Mouse (Mus musculus) heart, embryonic 14.5 days (tissue): ENCODE results near the gene Rd3. TPM values are rescaled to one million over a fixed set of nuclear protein-coding genes. Genes with fewer than 3 reads are reported as not detected.

ENCODE experiments used
- ATAC-seq: fragments of 200-750 bp; cut with Nextera tagmentation; 2 replicates; pipeline ENCODE4 v1.8.0; 2017; ENCODE audit warnings: low read depth, moderate TSS enrichment; ENCODE audit not compliant: insufficient number of reproducible peaks, insufficient read depth, low FRiP score
- H3K27ac ChIP-seq, 2 experiments: fragments of 200-500 bp in 1 of 2; fragments of 300-500 bp in 1 of 2; sonication (generic) in 1 of 2; replicated peaks in 1 of 2; 2 replicates each; pipeline ENCODE4 v1.5.1; 2012 to 2014; ENCODE audit warnings: low read depth in 2 of 2, low read length in 2 of 2, control low read depth in 1 of 2, mild to moderate bottlenecking in 1 of 2, mixed read lengths in 1 of 2; ENCODE audit not compliant: control insufficient read depth in 1 of 2, insufficient read depth in 1 of 2
- H3K27me3 ChIP-seq: fragments of 300-500 bp; sonication (generic); 2 replicates; pipeline ENCODE4 v1.6.1; 2014; ENCODE audit warnings: mild to moderate bottlenecking, low read length, control low read depth; ENCODE audit not compliant: control insufficient read depth, insufficient read depth
- H3K36me3 ChIP-seq: fragments of 300-500 bp; sonication (generic); 2 replicates; pipeline ENCODE4 v1.6.1; 2014; ENCODE audit warnings: mild to moderate bottlenecking, control low read depth, low read length, mixed read lengths; ENCODE audit not compliant: control insufficient read depth, insufficient read depth
- H3K4me1 ChIP-seq, 2 experiments: fragments of 200-500 bp in 1 of 2; fragments of 300-500 bp in 1 of 2; sonication (generic) in 1 of 2; 2 replicates each; pipeline ENCODE4 v1.6.1; 2012 to 2014; ENCODE audit warnings: low read length in 2 of 2, control low read depth in 1 of 2, mixed read lengths in 1 of 2; ENCODE audit not compliant: control insufficient read depth in 2 of 2, insufficient read depth in 2 of 2
- H3K4me2 ChIP-seq: fragments of 300-500 bp; sonication (generic); 2 replicates; pipeline ENCODE4 v1.6.1; 2014; ENCODE audit warnings: mild to moderate bottlenecking, low read length
- H3K4me3 ChIP-seq, 2 experiments: fragments of 200-500 bp in 1 of 2; fragments of 300-500 bp in 1 of 2; sonication (generic) in 1 of 2; 2 replicates each; pipeline ENCODE4 v1.5.1; 2012 to 2014; ENCODE audit warnings: low read length in 2 of 2, mild to moderate bottlenecking in 2 of 2, control low read depth in 1 of 2, low read depth in 1 of 2, moderate library complexity in 1 of 2; ENCODE audit not compliant: control insufficient read depth in 1 of 2, insufficient read depth in 1 of 2
- H3K9ac ChIP-seq: fragments of 300-500 bp; sonication (generic); 2 replicates; pipeline ENCODE4 v1.6.1; 2014; ENCODE audit warnings: mild to moderate bottlenecking, low read length
- H3K9me3 ChIP-seq: fragments of 300-500 bp; sonication (generic); 2 replicates; pipeline ENCODE4 v1.6.1; 2016; ENCODE audit warnings: low read length, control low read depth; ENCODE audit not compliant: control insufficient read depth
- WGBS: fragments of 180-500 bp; shearing (Covaris S2); extraction: QIAGEN DNeasy Blood & Tissue Kit; methylation state at CpG from one replicate; pipeline ENCODE4 v1.1.7; 2014; 5-methylcytosine and 5-hydroxymethylcytosine counted together
- polyA plus RNA-seq: library from polyadenylated mRNA; unstranded; fragments of >200 nt; fragmentation: Nextera tagmentation; extraction: Ambion mirVana; gene quantifications from 2 replicates; pipeline ENCODE4 v1.2.1, GENCODE M21; 2014

The Rd3 gene
- 4.4 and 7.0 TPM in 2 replicates for polyA plus RNA-seq

- H3K4me3 ChIP-seq: no peak within 1 kb of the TSS
- 55% methylated on average over 5 of the region's 5 CpGs for WGBS
- ATAC-seq: no peak; the same call in 1 of the 2 replicates
- no peaks in the 10 kb centered on the region for H3K27me3 ChIP-seq
- H3K9ac ChIP-seq: no peak within 1 kb of the TSS
- H3K4me2 ChIP-seq: no peak within 1 kb of the TSS
- H3K4me1 ChIP-seq: peaks cover 42 to 47% of the 10 kb centered on the region in 2 experiments
- H3K27ac ChIP-seq: 0 out of 4 replicates have a peak within 1 kb of the TSS, but pooled peaks of 1 of the 2 experiments have one; percentile 12
- H3K36me3 ChIP-seq: no peaks in the 10 kb centered on the region
- H3K9me3 ChIP-seq: no peaks in the 10 kb centered on the region
Observed at GRCm38 (mm10) chr1:191977187-191977586, at the start of gene Rd3. Gene Rd3 (plus strand): TSS chr1:191977370.

GRCm38 (mm10) chr1:191928345-191928744 lies 48.8 kb upstream of the Rd3 start:
- Histone ChIP-seq H3K4me3 (no peak overlapping the region), H3K9ac (no peak overlapping the region)
- WGBS: 72% methylated on average over 7 of the region's 7 CpGs

GRCm38 (mm10) chr1:191929065-191929464 lies 48.1 kb upstream of the Rd3 start:
- H3K36me3 ChIP-seq: no peaks in the 10 kb centered on the region
- no peak overlapping the region for H3K4me3 ChIP-seq
- no peak overlapping the region for H3K4me2 ChIP-seq
- H3K27me3 ChIP-seq: no peaks in the 10 kb centered on the region
- 56% methylated on average over 8 of the region's 8 CpGs for WGBS
- peaks cover 3 to 5% of the 10 kb centered on the region in 2 experiments; a peak in 3 of 4 replicates for H3K4me1 ChIP-seq
- no peaks in the 10 kb centered on the region for H3K9me3 ChIP-seq
- H3K9ac ChIP-seq: no peak overlapping the region
- ATAC-seq: no peak
- no peak overlapping the region for H3K27ac ChIP-seq

More at GRCm38 (mm10) chr1:191928345-191928744, 48.8 kb upstream of the Rd3 start:
- H3K27me3 ChIP-seq: no peaks in the 10 kb centered on the region
- no peak overlapping the region for H3K4me2 ChIP-seq
- no peak for ATAC-seq
- H3K27ac ChIP-seq: no peak overlapping the region
- no peaks in the 10 kb centered on the region for H3K36me3 ChIP-seq
- H3K9me3 ChIP-seq: no peaks in the 10 kb centered on the region
- peaks cover 3 to 5% of the 10 kb centered on the region in 2 experiments; a peak in 3 of 4 replicates for H3K4me1 ChIP-seq

- no peaks in the 10 kb centered on the region for H3K36me3 ChIP-seq
- H3K27me3 ChIP-seq: no peaks in the 10 kb centered on the region
- no peak for ATAC-seq
- no peak overlapping the region for H3K4me2 ChIP-seq
- H3K4me1 ChIP-seq: peaks cover 3 to 5% of the 10 kb centered on the region in 2 experiments; a peak in 3 of 4 replicates
- H3K9me3 ChIP-seq: no peaks in the 10 kb centered on the region
- 0 out of 4 replicates have a peak overlapping the region, but pooled peaks of 1 of the 2 experiments have one; percentile 28 for H3K27ac ChIP-seq
- H3K9ac ChIP-seq: no peak overlapping the region
- no peak overlapping the region for H3K4me3 ChIP-seq
- WGBS: 54% methylated on average over 12 of the region's 12 CpGs
Observed at GRCm38 (mm10) chr1:191929897-191930524, 47.2 kb upstream of the Rd3 start.

- 73% methylated on average over 3 of the region's 3 CpGs for WGBS
- Histone ChIP-seq H3K36me3 (no peaks in the 10 kb centered on the region), H3K4me1 (peaks cover 3 to 5% of the 10 kb centered on the region in 2 experiments; a peak in 3 of 4 replicates), H3K4me3 (no peak overlapping the region), H3K4me2 (no peak overlapping the region), H3K27me3 (no peaks in the 10 kb centered on the region), H3K9me3 (no peaks in the 10 kb centered on the region), H3K27ac (no peak overlapping the region), H3K9ac (no peak overlapping the region)
- no peak for ATAC-seq
Observed at GRCm38 (mm10) chr1:191930525-191931105, 46.6 kb upstream of the Rd3 start.

GRCm38 (mm10) chr1:191932286-191932985 lies 44.7 kb upstream of the Rd3 start:
- no peak overlapping the region for H3K27ac ChIP-seq
- WGBS: 73% methylated on average over 8 of the region's 8 CpGs

GRCm38 (mm10) chr1:191932986-191933632 lies 44.1 kb upstream of the Rd3 start:
- Histone ChIP-seq H3K4me1 (peaks cover 3 to 5% of the 10 kb centered on the region in 2 experiments; a peak in 3 of 4 replicates), H3K9me3 (no peaks in the 10 kb centered on the region), H3K4me3 (no peak overlapping the region), H3K4me2 (no peak overlapping the region), H3K27me3 (no peaks in the 10 kb centered on the region), H3K27ac (no peak overlapping the region), H3K9ac (no peak overlapping the region), H3K36me3 (no peaks in the 10 kb centered on the region)
- 67% methylated on average over 4 of the region's 4 CpGs for WGBS
- ATAC-seq: no peak

More at GRCm38 (mm10) chr1:191932286-191932985, 44.7 kb upstream of the Rd3 start:
- Histone ChIP-seq H3K4me3 (no peak overlapping the region), H3K9ac (no peak overlapping the region), H3K36me3 (no peaks in the 10 kb centered on the region), H3K4me2 (no peak overlapping the region), H3K9me3 (no peaks in the 10 kb centered on the region), H3K27me3 (no peaks in the 10 kb centered on the region), H3K4me1 (peaks cover 3 to 5% of the 10 kb centered on the region in 2 experiments; a peak in 3 of 4 replicates)
- ATAC-seq: no peak
